Mouse (Mus musculus) heart, postnatal 4 days (tissue): Measurements from ENCODE around the gene Rasgef1b. TPM values are rescaled to one million over a fixed set of nuclear protein-coding genes. Genes with fewer than 3 reads are reported as not detected.

Experiments
- DNase-seq: peaks from one replicate; pipeline ENCODE4 v3.0.0; 2021
- total RNA-seq, 2 experiments: library from RNA; stranded (reverse); gene quantifications; 2 replicates each; pipeline ENCODE4 v1.2.3; 2021

Rasgef1b gene
- total RNA-seq, 2 experiments from 2014 or later, result 20.4 to 22.4 TPM

DNA sequence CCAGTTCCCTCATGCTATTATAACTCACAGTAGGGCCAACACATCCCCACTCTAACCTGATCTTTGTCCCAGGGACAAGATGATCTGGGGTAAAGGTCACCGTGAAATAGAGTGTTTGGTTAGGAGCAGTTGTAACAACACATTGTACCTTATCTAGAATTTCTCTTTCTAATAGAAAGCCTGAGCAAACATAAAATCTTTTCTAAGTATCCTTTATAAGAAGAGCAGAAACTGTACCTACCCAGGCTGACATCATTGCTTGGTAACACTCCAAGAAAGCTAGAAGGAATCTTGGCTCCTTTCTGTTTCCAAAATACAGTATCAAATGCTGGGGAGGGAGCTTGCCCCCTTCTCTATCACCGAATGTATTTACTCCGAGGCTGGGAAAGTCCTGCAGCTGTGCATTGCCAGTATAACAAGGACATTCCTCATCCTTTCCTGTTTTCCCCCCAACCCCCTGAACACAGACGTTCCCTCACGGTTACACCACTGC lies 374.2 kb downstream of the Rasgef1b start:
- DNase-seq, result peak; percentile 42

DNA sequence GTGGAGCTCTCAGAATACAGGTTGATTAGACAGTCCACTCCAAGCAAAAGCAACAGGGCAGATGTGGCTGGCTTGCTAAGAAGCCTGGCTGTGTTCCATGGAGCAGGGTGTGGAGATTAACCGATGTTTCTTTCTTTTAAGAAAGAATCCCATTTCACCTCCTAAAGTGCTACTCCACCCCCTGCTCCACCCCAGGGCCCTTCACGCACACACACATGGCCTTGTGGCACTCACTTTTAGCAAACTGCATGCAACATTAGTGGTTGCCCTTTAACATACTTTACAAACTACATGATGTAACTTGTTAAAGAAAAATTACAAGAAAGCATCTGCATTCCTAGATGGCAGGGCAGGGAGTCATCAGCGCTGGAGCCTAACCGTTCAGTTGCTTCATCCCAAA lies 378.8 kb downstream of the Rasgef1b start:
- DNase-seq, result no peak

DNA sequence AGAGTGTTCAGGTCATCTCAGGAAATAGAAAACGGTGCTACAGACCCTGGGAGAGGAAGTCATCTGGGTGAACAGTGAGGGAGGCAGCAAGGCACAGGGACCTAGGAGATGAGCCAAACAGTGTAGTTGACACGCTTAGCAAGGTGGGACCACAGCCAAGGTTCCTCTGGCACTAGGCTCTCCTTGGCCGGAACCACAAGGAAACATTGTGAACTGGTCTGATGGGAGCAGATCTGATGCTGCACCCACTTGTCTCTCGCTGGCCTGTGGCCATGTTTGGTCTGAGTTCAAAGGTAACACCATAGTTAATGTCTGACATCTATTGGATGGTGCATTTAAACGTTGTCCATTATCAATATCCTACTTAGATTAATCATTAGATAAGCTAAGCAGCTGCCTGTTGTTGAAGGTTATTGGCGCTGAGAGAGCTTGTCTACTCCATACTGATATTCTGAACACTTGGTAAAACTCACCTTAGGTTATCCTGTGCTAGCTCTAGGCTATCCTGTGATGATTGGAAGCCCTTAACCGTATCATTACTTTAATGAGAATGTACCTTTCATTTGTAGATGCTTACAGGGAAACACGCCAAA lies 380.5 kb downstream of the Rasgef1b start:
- peak; percentile 86 for DNase-seq

DNA sequence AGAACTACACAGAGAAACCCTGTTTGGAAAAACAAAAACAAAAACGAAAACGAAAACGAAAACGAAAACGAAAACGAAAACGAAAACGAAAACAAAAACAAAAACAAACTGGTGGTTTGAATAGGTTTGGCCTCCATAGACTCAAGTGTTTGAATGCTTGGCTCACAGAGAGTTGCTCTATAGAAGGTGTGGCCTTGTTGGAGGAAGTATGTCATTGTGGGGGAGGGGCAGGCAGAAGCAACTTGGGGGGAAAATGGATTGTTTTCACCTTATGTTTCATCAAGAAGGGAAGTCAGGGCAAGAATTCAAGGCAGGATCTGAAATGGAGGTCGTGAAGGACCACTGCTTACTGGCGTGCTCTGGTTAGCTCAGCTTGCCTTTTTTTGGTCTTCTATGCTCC lies 386.3 kb downstream of the Rasgef1b start:
- DNase-seq, result no peak

DNA sequence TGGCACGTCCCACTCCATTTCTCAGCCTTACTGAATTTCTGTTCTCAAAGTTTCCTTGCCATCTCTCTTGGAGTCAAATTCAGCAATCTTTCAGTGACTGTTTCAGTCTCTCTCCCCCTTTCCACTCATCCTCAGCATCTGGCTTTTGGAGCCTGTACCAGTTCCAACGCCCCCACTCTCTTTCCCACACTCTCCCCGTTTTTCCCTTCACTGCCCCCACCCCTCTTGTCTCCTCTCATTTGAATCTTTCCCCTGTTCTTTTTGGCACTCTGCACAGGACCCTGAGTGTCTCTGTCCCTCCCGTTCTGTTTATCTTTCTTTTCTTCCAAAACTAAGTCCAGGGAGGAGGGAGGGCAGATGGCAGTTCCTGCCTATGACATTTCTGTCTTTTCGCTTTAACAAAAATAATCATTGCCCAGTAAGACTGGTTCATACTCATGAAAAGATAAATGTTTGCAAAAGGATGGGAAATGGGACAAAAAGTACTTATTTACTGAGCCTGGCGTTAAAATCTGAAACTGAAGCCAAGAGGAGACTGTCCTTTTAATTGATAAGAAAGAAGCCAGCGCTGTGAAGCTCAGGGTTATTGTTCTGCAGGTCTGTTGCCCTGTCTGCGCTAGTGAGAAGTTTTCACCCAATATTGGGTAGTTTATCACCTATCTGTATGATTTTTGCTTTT lies 388.4 kb downstream of the Rasgef1b start:
- peak; percentile 22 for DNase-seq

DNA sequence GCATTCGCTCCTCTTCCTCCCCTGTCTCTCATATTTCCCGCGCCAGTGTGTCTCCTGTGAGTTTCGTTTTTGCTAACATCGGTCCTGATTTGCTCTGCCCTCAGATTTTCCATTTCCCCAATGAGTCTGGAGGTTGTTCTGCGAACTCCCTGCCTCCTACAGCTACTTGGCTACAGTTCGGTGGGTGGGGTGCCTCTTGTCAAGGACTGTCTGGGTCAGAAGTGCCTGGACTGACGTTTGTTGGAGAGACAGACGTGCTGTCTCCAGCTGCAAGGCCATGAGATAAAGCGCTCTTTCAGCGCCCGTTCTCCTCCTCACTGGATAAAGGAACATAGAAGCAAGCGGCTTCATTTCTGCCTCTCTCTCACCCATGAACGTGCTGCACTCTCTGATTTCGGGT lies 389.1 kb downstream of the Rasgef1b start:
- DNase-seq, result peak; percentile 79

DNA sequence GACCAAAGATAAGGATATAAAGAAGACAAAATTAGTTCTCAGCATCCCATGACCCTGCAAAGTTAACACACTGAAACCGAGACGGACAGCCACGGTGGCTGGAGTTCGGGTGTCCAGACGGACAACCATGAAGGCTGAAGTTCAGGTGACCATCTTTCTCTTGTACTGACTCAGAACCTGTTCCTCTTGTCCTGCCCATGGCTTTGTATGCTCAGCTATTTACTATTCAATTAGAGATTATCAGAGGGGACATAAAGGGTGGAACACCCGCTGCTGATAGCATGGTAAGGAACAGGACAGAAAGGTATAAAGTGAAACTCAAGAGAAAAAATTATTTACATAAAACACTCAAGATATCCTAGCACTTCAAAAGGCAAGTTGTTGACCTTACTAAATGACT lies 390.0 kb downstream of the Rasgef1b start:
- no peak for DNase-seq

DNA sequence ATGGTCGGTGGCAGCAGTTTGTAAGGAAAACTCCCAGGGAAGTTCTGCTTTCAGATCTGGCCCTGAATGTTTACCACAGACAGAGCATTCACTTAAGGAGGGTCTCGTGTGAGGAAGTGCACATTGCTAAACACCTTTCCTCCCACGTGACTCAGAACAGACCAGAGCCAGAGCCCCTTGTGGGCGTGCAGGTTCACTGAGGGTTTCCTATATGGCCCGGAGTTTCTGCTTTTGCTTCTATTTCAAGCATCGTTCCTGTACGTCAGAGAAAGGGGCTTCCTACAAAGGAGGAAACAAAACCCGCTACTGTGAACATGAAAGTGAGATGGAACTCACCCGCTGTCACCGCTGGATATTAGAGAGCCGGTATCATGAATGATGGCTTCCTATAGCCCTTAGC lies 392.4 kb downstream of the Rasgef1b start:
- DNase-seq, result no peak

DNA sequence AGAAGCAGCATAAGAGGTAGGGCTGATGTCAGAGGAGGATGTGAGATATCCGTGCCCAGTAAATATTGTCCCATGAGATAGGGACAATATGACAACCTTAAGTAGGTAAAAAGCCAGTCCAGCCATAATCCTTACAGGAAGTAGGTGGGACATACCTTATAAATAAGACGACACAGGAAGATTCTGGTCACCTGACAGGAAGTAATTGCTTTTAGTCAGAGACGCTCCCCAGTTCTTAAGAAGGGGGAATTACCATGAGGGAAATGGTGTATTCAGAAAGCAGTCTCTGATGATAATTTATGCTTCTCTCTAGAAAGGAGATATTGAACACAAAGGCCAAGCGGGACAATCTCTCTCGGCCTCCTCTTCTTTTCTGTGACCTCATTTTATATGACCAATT lies 394.8 kb downstream of the Rasgef1b start:
- DNase-seq, result no peak

DNA sequence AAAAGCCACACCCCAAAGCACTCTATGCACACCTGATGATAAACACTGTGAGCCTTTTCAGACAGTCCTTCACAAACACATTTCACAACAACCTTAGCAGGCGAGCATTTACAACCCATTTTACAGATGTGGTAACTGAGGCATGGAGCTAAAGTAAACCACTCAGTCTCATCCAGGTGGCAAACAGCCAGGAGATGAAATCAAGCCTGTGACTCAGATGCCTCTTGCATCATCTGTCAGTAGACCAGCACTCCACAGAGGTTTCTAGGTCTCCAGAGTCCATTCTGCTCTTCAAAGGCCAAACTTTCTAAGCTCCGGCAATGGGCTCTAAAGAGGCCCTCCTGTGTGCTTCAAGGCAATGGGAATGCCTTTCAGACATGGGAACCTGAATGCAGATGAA lies 396.8 kb downstream of the Rasgef1b start:
- DNase-seq, result no peak

DNA sequence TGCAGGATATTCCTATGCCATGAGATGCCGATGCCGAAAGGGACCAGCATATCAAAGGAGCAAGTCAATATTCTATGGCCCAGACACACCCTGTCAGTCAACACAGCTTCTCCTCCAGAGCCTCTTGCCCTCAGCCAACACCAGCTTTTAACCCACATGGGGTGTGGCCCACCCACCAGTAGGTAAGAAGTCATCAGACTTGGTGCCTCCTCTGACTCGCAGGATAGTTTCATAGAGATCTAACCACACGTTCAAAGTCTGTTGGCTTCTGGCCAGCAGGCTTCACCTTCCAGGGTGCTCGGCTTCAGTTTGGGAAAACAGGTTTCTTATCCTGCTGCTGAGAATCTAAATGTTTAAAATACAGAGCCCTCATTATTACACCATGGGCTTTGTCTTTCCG lies 399.8 kb downstream of the Rasgef1b start:
- DNase-seq, result no peak

DNA sequence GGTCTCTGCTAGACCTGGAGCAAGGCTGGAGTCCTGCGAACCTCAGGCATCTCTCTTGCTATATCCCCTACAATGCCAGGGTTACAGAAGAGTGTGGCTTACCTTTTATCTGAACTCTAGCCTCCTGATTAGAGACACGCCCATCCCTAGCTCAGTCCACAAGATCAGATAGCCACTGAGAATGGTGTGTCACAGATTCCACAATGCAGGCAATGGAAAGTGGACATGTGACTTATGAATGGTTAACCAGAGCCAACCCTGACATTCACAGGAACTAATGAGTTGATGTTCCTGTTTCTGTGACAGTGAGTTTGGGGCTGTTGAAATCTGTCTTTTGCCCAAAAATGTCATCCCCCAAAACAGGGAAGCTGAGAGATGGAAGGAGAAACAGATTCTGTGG lies 401.8 kb downstream of the Rasgef1b start:
- DNase-seq, result no peak

DNA sequence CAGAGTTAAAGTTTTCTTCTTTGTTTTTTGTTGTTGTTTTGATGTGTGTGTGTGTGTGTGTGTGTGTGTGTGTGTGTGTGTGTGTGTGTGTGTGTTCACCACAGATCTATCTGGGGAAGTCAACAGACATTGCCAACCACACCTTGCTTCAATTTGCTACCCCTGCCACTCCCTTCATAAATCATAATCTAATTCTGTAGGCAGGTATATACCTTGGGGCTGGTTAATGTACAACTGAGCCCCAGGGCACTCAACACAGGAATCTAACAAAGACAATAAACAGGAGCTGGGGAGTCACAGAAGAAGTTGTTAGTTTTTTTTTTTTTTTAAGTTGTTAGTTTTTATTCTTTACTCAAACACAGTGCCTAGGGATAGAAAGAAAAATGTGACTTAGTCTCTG lies 403.6 kb downstream of the Rasgef1b start:
- DNase-seq, result no peak

DNA sequence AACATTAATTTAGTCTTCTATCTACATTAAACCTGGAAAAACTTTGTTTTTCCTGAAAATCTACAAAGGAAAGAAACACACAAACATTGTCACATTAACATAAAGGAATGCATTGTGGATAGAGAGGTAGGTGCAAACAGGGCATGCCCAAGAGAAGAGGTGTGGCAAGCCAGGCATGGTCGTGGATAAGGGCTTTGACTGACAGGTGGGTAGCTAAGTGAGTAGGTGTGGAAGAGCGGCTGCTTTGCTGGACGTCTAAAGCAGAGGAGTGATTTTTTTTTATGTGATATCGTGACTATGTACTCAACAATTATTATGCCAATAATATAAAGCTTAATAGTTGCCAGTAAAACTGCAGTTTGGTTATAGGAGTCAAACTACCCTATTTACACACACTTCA lies 408.1 kb downstream of the Rasgef1b start:
- DNase-seq, result no peak

DNA sequence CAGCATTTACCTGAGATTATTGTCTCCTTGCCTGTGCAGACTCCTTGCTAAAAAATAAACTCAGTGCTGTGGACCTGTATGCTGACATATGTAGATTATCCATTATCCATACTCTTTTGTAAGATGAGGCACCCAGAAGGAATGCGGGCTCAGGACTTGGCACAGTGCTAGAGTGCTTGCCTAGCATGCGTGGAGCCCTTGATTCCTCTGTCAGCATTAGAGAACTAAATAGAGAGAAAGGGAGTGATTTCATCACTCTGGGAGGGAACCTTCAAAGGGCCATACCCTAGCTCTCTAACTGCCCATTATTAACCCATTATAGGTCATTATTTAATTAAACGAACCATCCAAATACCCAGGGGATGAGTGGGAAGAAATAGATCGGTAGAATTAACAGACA lies 430.9 kb downstream of the Rasgef1b start:
- no peak for DNase-seq

DNA sequence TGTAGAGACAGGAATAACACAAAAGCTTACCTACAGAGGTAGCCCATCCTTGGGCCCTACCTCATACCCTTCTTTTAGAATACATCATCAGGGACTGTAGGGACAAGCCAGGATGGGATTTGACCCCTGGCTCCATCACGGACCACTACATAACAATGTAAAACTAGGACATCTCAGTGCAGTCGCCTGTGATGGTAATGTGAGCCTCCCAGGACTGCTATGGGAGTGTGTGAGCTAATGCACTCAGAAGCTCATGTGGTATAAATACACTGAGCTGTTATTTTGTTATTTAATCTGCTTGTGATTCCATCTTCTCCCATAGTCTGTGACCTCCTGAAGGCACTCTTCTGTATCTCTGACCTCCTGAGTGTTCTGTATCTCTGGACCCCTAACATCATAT lies 432.5 kb downstream of the Rasgef1b start:
- no peak for DNase-seq

DNA sequence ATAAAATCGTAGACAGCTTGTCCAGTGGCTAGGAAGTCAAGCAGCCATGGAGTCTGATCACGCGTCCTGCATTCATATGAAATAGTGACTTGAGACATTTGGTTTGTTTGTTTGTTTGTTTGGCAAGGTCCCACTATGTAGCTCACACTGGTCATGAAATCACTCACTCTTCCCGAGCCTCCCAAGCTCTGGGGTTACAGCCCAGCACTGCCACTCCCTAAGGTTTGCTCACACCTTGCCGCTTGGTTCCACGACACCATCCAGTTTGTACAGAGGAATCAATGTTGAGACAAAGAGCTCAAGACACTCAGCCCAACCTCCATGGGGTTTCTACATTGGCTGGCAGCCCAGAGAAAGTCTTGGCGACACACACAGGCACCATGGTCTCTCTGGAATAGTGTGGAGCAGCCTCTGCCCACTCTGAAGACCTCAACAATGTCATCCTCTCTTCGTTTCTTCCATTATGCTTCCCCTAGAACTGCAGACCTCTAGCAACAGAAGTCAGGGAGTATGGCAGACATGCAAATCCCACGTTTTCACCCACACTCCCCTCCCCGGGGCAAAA lies 436.5 kb downstream of the Rasgef1b start:
- DNase-seq, result peak; percentile 13

DNA sequence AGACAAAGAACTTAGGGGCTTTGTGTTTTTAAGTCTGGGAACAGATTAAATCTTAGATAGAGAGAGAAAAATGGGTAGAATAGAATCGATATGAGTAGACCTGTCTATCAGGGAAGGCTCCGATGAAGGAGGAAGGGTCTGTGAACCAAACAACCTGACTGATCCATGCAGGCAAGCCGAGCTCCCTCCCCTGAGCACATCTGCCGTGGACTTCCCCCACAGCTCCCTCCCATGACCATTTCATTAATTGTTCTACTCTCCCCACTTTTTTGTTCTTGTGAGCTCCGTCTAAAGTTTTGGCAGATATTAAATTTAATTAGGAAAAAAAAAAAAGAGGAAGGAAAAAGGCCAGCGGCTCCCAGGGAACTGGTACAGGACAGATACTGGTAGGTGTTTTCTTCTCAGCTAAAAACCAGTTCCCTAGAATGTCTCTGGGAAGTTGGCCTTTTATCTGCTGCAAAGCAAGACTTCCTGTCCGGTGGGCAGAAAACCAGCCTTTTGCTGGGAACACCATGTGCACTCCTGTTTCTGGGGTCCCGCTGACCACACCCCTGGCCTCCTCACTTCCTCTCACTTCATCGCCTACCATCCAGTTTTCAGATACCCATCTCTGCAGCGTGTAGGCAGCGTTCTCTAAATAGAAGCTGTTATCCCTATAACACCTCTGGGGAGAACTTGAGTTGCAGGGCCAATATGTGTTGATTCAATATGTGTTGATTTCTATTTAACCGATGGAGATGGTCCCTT lies 437.6 kb downstream of the Rasgef1b start:
- no peak for DNase-seq

DNA sequence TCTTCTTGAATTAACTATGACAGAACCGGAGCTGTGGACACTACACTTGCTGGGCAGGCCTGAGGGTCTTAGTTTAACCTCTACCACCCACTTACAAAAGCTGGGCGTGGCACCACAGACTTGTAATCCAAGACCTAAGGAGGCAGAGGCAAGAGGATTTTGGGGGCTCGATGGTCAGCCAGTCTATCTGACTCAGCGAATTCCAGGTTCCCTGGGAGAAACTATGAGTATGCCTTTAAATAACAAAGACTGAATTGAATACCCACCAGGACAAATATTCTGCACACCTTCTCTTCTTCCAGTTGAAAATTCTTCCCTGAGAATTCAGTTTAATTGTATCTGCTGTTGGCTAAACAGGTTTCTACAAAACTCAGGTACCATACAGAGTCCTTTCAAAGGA lies 440.6 kb downstream of the Rasgef1b start:
- DNase-seq, result no peak

DNA sequence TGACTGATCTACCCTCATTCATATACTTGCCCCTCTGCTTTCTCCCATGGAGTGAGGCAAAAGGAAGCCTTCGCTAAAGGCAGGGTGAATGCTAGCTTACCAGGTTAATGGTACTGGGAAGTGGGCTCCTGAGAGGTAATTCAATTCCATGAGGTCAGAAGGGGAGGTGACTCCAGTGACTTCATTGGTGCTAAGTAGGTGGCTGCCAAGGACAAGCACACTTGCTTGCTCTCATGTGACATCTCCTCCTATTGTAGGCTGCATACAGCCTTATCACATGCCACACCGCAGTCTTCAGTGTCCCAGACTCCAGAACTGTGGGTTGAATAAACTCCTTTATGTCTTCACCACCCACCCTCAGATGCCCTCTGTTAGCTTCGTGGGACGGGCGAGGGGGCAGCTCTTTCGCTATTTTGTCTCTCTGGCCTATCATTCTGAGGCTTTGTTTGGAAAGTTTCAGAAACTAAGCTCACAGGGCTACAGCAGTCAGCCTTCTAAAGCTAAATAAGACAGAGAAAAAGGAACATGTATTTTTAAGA lies 441.1 kb downstream of the Rasgef1b start:
- DNase-seq, result no peak

DNA sequence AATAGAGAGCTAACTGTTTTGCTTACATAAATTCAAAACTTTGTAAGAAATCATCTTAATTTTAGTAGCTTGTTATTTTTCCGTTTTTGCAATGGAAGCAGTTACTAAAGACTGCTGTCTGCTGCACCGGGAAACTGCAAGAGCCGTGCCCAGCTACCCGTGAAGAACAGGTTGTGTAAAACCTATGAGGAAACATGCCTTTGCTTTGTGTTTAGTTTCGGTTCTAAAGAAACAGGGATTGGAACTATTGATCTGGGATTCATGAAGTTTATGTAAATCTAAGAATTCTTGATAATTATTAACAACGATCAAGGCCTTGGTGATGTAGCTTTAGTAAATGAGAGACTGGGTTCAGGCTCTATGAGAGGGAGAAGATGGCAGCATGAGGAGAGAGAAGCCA lies 442.3 kb downstream of the Rasgef1b start:
- no peak for DNase-seq

DNA sequence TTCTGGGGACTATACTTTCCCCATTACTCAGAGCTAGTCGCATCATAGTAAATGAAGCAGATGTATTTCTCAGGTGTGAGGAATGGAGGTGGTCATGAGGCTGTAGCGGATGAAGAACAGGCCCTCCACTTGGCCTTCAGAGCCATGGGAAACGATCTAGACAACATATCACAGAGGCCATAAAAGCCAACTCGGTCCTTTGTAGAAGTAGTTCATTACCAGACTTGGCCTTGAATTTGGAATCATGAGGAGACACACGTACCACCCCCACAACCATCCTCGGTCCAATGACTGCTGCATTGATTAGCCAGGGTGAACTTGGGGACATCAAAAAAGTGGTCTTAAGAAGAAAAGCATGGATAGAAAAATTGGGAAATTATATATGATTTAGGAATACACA lies 442.8 kb downstream of the Rasgef1b start:
- DNase-seq, result no peak

DNA sequence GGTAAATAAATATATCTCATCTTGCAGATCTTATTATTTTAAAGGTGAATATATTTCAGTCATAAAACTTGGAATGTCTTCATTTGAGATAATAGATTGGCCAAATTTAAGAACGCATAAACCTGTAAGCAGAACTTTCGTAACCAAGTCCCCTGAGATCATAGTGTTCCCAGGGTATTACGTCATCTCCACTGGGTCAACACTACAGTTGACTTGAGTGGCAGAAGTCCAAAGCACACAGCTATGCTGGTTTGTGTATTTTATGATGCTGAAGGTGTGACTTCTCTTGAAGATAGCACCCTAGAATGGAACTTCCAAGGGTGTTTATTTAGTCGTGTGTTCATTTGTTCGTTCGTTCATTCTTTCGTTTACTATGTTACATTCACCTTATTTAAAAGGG lies 444.5 kb downstream of the Rasgef1b start:
- DNase-seq, result no peak
